Mouse (Mus musculus) midbrain, postnatal 0 days (tissue): ENCODE results near the gene Bdkrb2. TPM values are rescaled to one million over a fixed set of nuclear protein-coding genes. Genes with fewer than 3 reads are reported as not detected.

Experiments
- ATAC-seq: fragments of 200-750 bp; cut with Nextera tagmentation; 2 replicates; pipeline ENCODE4 v1.8.0; 2017; ENCODE audit warnings: moderate number of reproducible peaks, mild to moderate bottlenecking, moderate TSS enrichment, moderate library complexity; ENCODE audit not compliant: low FRiP score
- DNase-seq: peaks from one replicate; pipeline ENCODE4 v3.0.0-alpha.2; 2015; ENCODE audit warnings: low spot score
- H3K27ac ChIP-seq: fragments of 300-500 bp; sonication (generic); 2 replicates; pipeline ENCODE4 v1.5.1; 2014; ENCODE audit warnings: low read depth, mild to moderate bottlenecking, low read length, mixed read lengths
- H3K27me3 ChIP-seq: fragments of 300-500 bp; sonication (generic); 2 replicates; pipeline ENCODE4 v1.6.1; 2014; ENCODE audit warnings: low read length, control low read depth, mixed read lengths; ENCODE audit not compliant: insufficient read depth
- H3K36me3 ChIP-seq: fragments of 300-500 bp; sonication (generic); 2 replicates; pipeline ENCODE4 v1.6.1; 2014; ENCODE audit warnings: low read length, control low read depth, mixed read lengths; ENCODE audit not compliant: insufficient read depth
- H3K4me1 ChIP-seq: fragments of 300-500 bp; sonication (generic); 2 replicates; pipeline ENCODE4 v1.6.1; 2014; ENCODE audit warnings: mild to moderate bottlenecking, control low read depth, antibody characterized with exemption, low read length, mixed read lengths; ENCODE audit not compliant: insufficient read depth
- H3K4me2 ChIP-seq: fragments of 300-500 bp; sonication (generic); 2 replicates; pipeline ENCODE4 v1.6.1; 2014; ENCODE audit warnings: low read depth, mild to moderate bottlenecking, low read length, mixed read lengths; ENCODE audit not compliant: poor library complexity, severe bottlenecking
- H3K4me3 ChIP-seq: fragments of 300-500 bp; sonication (generic); 2 replicates; pipeline ENCODE4 v1.5.1; 2014; ENCODE audit warnings: low read depth, mild to moderate bottlenecking, low read length, moderate library complexity
- H3K9ac ChIP-seq: fragments of 300-500 bp; sonication (generic); replicated peaks from 2 replicates; pipeline ENCODE4 v1.6.1; 2014; ENCODE audit warnings: mild to moderate bottlenecking, low read length, moderate library complexity, mixed read lengths; ENCODE audit not compliant: poor library complexity, severe bottlenecking
- H3K9me3 ChIP-seq: fragments of 300-500 bp; sonication (generic); 2 replicates; pipeline ENCODE4 v1.6.1; 2016; ENCODE audit warnings: low read length, control low read depth
- CTCF ChIP-seq: IDR thresholded peaks from 2 replicates; pipeline ENCODE4 v1.5.1; 2016; ENCODE audit warnings: antibody characterized with exemption, mild to moderate bottlenecking
- WGBS: fragments of 180-500 bp; shearing (Covaris S2); extraction: QIAGEN DNeasy Blood & Tissue Kit; methylation state at CpG from one replicate; pipeline ENCODE4 v1.1.7; 2014; 5-methylcytosine and 5-hydroxymethylcytosine counted together
- polyA plus RNA-seq: library from polyadenylated mRNA; unstranded; fragments of >200 nt; fragmentation: Nextera tagmentation; extraction: Ambion mirVana; gene quantifications from 2 replicates; pipeline ENCODE4 v1.2.1, GENCODE M21; 2015
- total RNA-seq: library from RNA; depleted of rRNA; stranded (reverse); fragments of >200 nt; gene quantifications from 2 replicates; pipeline ENCODE4 v1.2.3, GENCODE M21; 2014; rRNA removed

The Bdkrb2 gene
- total and polyA plus RNA-seq, 2 experiments from 2014 or later = 0.64 to 1.6 TPM

DNA sequence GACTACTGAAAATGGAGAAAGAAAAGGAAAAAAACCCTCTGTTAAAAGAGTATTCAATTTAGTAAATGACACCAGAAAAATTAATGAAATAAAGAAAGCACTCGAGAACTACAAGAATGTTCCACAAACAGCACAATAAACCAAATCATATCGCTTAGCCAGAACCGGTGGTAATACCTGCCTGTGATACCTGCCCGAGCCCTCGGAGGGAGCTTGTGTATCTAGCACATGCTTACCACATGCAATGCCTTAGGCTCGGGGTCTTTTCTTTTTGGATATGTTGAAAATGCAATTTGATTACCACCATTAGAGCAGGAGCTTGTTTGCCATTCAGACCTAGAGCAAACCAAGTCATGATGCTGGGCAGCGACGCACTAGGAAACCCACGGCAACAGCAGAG lies 73.5 kb downstream of the Bdkrb2 start:
- DNase-seq (no peak), ATAC-seq (no peak)
- Histone ChIP-seq H3K4me3 (no peak overlapping the region), H3K4me1 (no peaks in the 10 kb centered on the region), H3K9ac (no peak overlapping the region), H3K27me3 (no peaks in the 10 kb centered on the region), H3K9me3 (no peaks in the 10 kb centered on the region), H3K4me2 (no peak overlapping the region), H3K27ac (no peak overlapping the region), H3K36me3 (peaks cover 64% of the 10 kb centered on the region)
- 94% methylated on average over 9 of the region's 9 CpGs for WGBS
- no peak for TF ChIP-seq CTCF

DNA sequence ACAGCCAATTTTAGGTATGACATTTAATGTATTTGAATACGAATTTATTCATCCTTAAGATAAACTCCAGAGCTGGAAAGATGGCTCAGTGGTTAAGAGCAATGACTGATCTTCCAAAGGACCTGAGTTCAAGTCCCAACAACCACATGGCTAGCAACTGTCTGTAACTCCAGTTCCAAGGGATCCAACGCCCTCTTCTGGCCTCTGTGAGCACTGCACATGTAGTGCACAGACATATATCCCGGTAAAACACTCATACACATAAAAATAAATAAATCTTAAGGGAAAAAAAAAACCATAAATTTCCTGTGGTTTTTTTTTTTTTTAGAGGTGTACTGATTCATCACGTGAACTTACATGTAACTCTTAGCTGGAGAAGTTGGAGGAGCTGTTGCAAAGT lies 74.5 kb downstream of the Bdkrb2 start:
- Histone ChIP-seq H3K4me2 (no peak overlapping the region), H3K27ac (no peak overlapping the region), H3K4me1 (no peaks in the 10 kb centered on the region), H3K9ac (no peak overlapping the region), H3K4me3 (no peak overlapping the region), H3K36me3 (peaks cover 66% of the 10 kb centered on the region), H3K9me3 (no peaks in the 10 kb centered on the region), H3K27me3 (no peaks in the 10 kb centered on the region)
- ATAC-seq (no peak), DNase-seq (no peak)
- WGBS = 77% methylated on average over 4 of the region's 4 CpGs
- TF ChIP-seq CTCF = peak; percentile 46

DNA sequence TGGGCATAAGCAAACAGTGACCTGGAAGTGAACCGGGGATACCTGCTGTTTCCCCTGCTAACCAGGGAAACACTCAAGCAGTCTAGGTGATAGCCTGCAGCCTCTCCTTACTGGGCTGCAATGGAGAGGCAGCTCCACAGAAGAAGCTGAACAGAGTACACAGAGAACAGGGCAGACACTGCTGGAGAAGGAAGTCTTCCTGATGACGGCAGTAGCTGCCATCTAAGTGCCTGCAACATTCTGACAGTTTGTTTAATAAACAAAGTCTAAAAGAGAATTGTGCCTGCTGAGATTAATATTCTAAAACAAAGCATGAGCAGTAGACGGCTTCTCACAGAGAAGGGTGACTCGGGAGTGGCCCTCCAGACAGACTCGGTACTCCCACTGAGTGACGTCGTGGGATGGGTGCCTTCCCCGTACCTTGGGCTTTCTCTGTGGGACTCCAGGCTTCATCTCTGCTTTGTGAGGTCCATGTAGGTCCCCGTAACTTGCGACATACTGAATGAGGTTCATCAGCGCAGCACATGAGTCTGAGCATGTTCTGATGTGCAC lies 79.8 kb downstream of the Bdkrb2 start:
- no peak overlapping the region for H3K9ac ChIP-seq
- ATAC-seq = no peak
- WGBS = 92% methylated on average over 11 of the region's 11 CpGs
- no peaks in the 10 kb centered on the region for H3K9me3 ChIP-seq
- no peak overlapping the region for H3K4me2 ChIP-seq
- H3K4me1 ChIP-seq = no peaks in the 10 kb centered on the region
- H3K36me3 ChIP-seq = peaks cover 79% of the 10 kb centered on the region
- no peaks in the 10 kb centered on the region for H3K27me3 ChIP-seq
- no peak for TF ChIP-seq CTCF
- H3K27ac ChIP-seq = no peak overlapping the region
- DNase-seq = no peak
- no peak overlapping the region for H3K4me3 ChIP-seq

Other genes starting within 250 kb of the Bdkrb2 start
- 29.1 and 34.7 TPM in 2 replicates for gene Tunar, start 229.4 kb upstream of the Bdkrb2 start, total RNA-seq
- gene Tunar, start 229.4 kb upstream of the Bdkrb2 start, polyA plus RNA-seq = 22.7 and 22.8 TPM in 2 replicates
- gene D430019H16Rik, start 109.4 kb upstream of the Bdkrb2 start, total RNA-seq = 176 and 186 TPM in 2 replicates
- gene D430019H16Rik, start 109.4 kb upstream of the Bdkrb2 start, polyA plus RNA-seq = 10.9 and 13.1 TPM in 2 replicates
- 0.22 and 0.24 TPM in 2 replicates for gene Bdkrb1, start 39.9 kb downstream of the Bdkrb2 start, total RNA-seq
- gene Bdkrb1, start 39.9 kb downstream of the Bdkrb2 start, polyA plus RNA-seq = 0.19 and 0.25 TPM in 2 replicates
- 16.0 and 18.1 TPM in 2 replicates for gene Gskip, start 121.6 kb downstream of the Bdkrb2 start, total RNA-seq
- gene Gskip, start 121.6 kb downstream of the Bdkrb2 start, polyA plus RNA-seq = 22.5 TPM in 2 replicates
- gene Atg2b, start 122.0 kb downstream of the Bdkrb2 start, total RNA-seq = 43.5 and 51.4 TPM in 2 replicates
- gene Atg2b, start 122.0 kb downstream of the Bdkrb2 start, polyA plus RNA-seq = 9.1 and 10.0 TPM in 2 replicates
- 1.6 and 2.2 TPM in 2 replicates for gene Ak7, start 142.8 kb downstream of the Bdkrb2 start, total RNA-seq
- gene Ak7, start 142.8 kb downstream of the Bdkrb2 start, polyA plus RNA-seq = 1.4 and 1.5 TPM in 2 replicates
- 72.7 and 155 TPM in 2 replicates for gene Papola, start 221.5 kb downstream of the Bdkrb2 start, total RNA-seq
- 104 and 116 TPM in 2 replicates for gene Papola, start 221.5 kb downstream of the Bdkrb2 start, polyA plus RNA-seq